Mouse (Mus musculus): Measurements from ENCODE around the gene Prkcb. TPM values are rescaled to one million over a fixed set of nuclear protein-coding genes. Genes with fewer than 3 reads are reported as not detected.

Gene Prkcb
- polyA plus RNA-seq, 1 experiment from 2014 or later: 12.7 TPM

- H3K9ac ChIP-seq (ENCODE audit: low read length): no peak overlapping the region
- no peaks in the 10 kb centered on the region for H3K27me3 ChIP-seq (ENCODE audit: control insufficient read depth, insufficient read depth, low read length)
- H3K9me3 ChIP-seq (replicated peaks; ENCODE audit: control insufficient read depth, low read length): no peaks in the 10 kb centered on the region
- no peak overlapping the region for H3K4me2 ChIP-seq (ENCODE audit: low read depth, low read length)
- 62% methylated on average over 4 of the region's 4 CpGs for WGBS
- ATAC-seq (ENCODE audit: insufficient read depth, low FRiP score): no peak
- peaks cover 7% of the 10 kb centered on the region; the same call in 1 of the 2 replicates for H3K4me1 ChIP-seq (ENCODE audit: control insufficient read depth, insufficient read depth, low read length)
- no peak overlapping the region for H3K4me3 ChIP-seq (replicated peaks; ENCODE audit: low read length)
- H3K27ac ChIP-seq (ENCODE audit: low read length): no peak overlapping the region
- no peaks in the 10 kb centered on the region for H3K36me3 ChIP-seq (ENCODE audit: control insufficient read depth, insufficient read depth, low read length)
These were observed 102.1 kb downstream of the Prkcb start for GRCm38 (mm10) chr7:122390683-122391082.

- peaks cover 7% of the 10 kb centered on the region; the same call in 1 of the 2 replicates for H3K4me1 ChIP-seq (ENCODE audit: control insufficient read depth, insufficient read depth, low read length)
- no peak for ATAC-seq (ENCODE audit: insufficient read depth, low FRiP score)
- no peaks in the 10 kb centered on the region for H3K27me3 ChIP-seq (ENCODE audit: control insufficient read depth, insufficient read depth, low read length)
- no peaks in the 10 kb centered on the region for H3K36me3 ChIP-seq (ENCODE audit: control insufficient read depth, insufficient read depth, low read length)
- H3K4me2 ChIP-seq (ENCODE audit: low read depth, low read length): no peak overlapping the region
- no peaks in the 10 kb centered on the region for H3K9me3 ChIP-seq (replicated peaks; ENCODE audit: control insufficient read depth, low read length)
- H3K4me3 ChIP-seq (replicated peaks; ENCODE audit: low read length): no peak overlapping the region
- no peak overlapping the region for H3K27ac ChIP-seq (ENCODE audit: low read length)
- 76% methylated on average over 3 of the region's 3 CpGs for WGBS
- no peak overlapping the region for H3K9ac ChIP-seq (ENCODE audit: low read length)
These were observed 102.8 kb downstream of the Prkcb start for GRCm38 (mm10) chr7:122391382-122391781.

GRCm38 (mm10) chr7:122393964-122394363 lies 105.4 kb downstream of the Prkcb start:
- ATAC-seq (ENCODE audit: insufficient read depth, low FRiP score): no peak
- Histone ChIP-seq H3K27me3 (ENCODE audit: control insufficient read depth, insufficient read depth, low read length) (no peaks in the 10 kb centered on the region), H3K27ac (ENCODE audit: low read length) (no peak overlapping the region), H3K4me3 (replicated peaks; ENCODE audit: low read length) (no peak overlapping the region), H3K4me2 (ENCODE audit: low read depth, low read length) (no peak overlapping the region), H3K9ac (ENCODE audit: low read length) (no peak overlapping the region), H3K9me3 (replicated peaks; ENCODE audit: control insufficient read depth, low read length) (no peaks in the 10 kb centered on the region), H3K36me3 (ENCODE audit: control insufficient read depth, insufficient read depth, low read length) (no peaks in the 10 kb centered on the region), H3K4me1 (ENCODE audit: control insufficient read depth, insufficient read depth, low read length) (peaks cover 7% of the 10 kb centered on the region; the same call in 1 of the 2 replicates)
- 54% methylated on average over 5 of the region's 5 CpGs for WGBS

GRCm38 (mm10) chr7:122395159-122395975 lies 106.8 kb downstream of the Prkcb start:
- no peak for ATAC-seq (ENCODE audit: insufficient read depth, low FRiP score)
- Histone ChIP-seq H3K4me3 (replicated peaks; ENCODE audit: low read length) (no peak overlapping the region), H3K4me1 (ENCODE audit: control insufficient read depth, insufficient read depth, low read length) (no peaks in the 10 kb centered on the region), H3K36me3 (ENCODE audit: control insufficient read depth, insufficient read depth, low read length) (no peaks in the 10 kb centered on the region), H3K27ac (ENCODE audit: low read length) (no peak overlapping the region), H3K4me2 (ENCODE audit: low read depth, low read length) (no peak overlapping the region), H3K9ac (ENCODE audit: low read length) (no peak overlapping the region), H3K27me3 (ENCODE audit: control insufficient read depth, insufficient read depth, low read length) (no peaks in the 10 kb centered on the region), H3K9me3 (replicated peaks; ENCODE audit: control insufficient read depth, low read length) (no peaks in the 10 kb centered on the region)
- 63% methylated on average over 7 of the region's 7 CpGs for WGBS

- H3K36me3 ChIP-seq (ENCODE audit: control insufficient read depth, insufficient read depth, low read length): no peaks in the 10 kb centered on the region
- no peak overlapping the region for H3K9ac ChIP-seq (ENCODE audit: low read length)
- H3K27me3 ChIP-seq (ENCODE audit: control insufficient read depth, insufficient read depth, low read length): no peaks in the 10 kb centered on the region
- 74% methylated on average over 5 of the region's 5 CpGs for WGBS
- H3K4me2 ChIP-seq (ENCODE audit: low read depth, low read length): no peak overlapping the region
- ATAC-seq (ENCODE audit: insufficient read depth, low FRiP score): no peak
- no peak overlapping the region for H3K4me3 ChIP-seq (replicated peaks; ENCODE audit: low read length)
- H3K27ac ChIP-seq (ENCODE audit: low read length): no peak overlapping the region
- no peaks in the 10 kb centered on the region for H3K9me3 ChIP-seq (replicated peaks; ENCODE audit: control insufficient read depth, low read length)
- H3K4me1 ChIP-seq (ENCODE audit: control insufficient read depth, insufficient read depth, low read length): no peaks in the 10 kb centered on the region
These were observed 107.4 kb downstream of the Prkcb start for GRCm38 (mm10) chr7:122395976-122396315.

GRCm38 (mm10) chr7:122397699-122398098 lies 109.1 kb downstream of the Prkcb start:
- ATAC-seq (ENCODE audit: insufficient read depth, low FRiP score): no peak
- no peaks in the 10 kb centered on the region for H3K9me3 ChIP-seq (replicated peaks; ENCODE audit: control insufficient read depth, low read length)
- H3K9ac ChIP-seq (ENCODE audit: low read length): no peak overlapping the region
- no peak overlapping the region for H3K27ac ChIP-seq (ENCODE audit: low read length)
- no peak overlapping the region for H3K4me2 ChIP-seq (ENCODE audit: low read depth, low read length)
- no peaks in the 10 kb centered on the region for H3K4me1 ChIP-seq (ENCODE audit: control insufficient read depth, insufficient read depth, low read length)
- H3K4me3 ChIP-seq (replicated peaks; ENCODE audit: low read length): no peak overlapping the region
- H3K27me3 ChIP-seq (ENCODE audit: control insufficient read depth, insufficient read depth, low read length): no peaks in the 10 kb centered on the region
- 79% methylated on average over 3 of the region's 3 CpGs for WGBS
- H3K36me3 ChIP-seq (ENCODE audit: control insufficient read depth, insufficient read depth, low read length): no peaks in the 10 kb centered on the region

GRCm38 (mm10) chr7:122402041-122402440 lies 113.5 kb downstream of the Prkcb start:
- H3K4me1 ChIP-seq (ENCODE audit: control insufficient read depth, insufficient read depth, low read length): peaks cover 7% of the 10 kb centered on the region; the same call in 1 of the 2 replicates
- H3K9me3 ChIP-seq (replicated peaks; ENCODE audit: control insufficient read depth, low read length): no peaks in the 10 kb centered on the region
- ATAC-seq (ENCODE audit: insufficient read depth, low FRiP score): no peak
- H3K27me3 ChIP-seq (ENCODE audit: control insufficient read depth, insufficient read depth, low read length): no peaks in the 10 kb centered on the region
- 83% methylated on average over 7 of the region's 7 CpGs for WGBS
- H3K4me3 ChIP-seq (replicated peaks; ENCODE audit: low read length): no peak overlapping the region
- H3K9ac ChIP-seq (ENCODE audit: low read length): no peak overlapping the region
- no peaks in the 10 kb centered on the region for H3K36me3 ChIP-seq (ENCODE audit: control insufficient read depth, insufficient read depth, low read length)
- H3K27ac ChIP-seq (ENCODE audit: low read length): no peak overlapping the region
- H3K4me2 ChIP-seq (ENCODE audit: low read depth, low read length): no peak overlapping the region

- H3K36me3 ChIP-seq (ENCODE audit: control insufficient read depth, insufficient read depth, low read length): no peaks in the 10 kb centered on the region
- H3K4me2 ChIP-seq (ENCODE audit: low read depth, low read length): no peak overlapping the region
- H3K4me3 ChIP-seq (replicated peaks; ENCODE audit: low read length): no peak overlapping the region
- whole genome bisulfite sequencing: 82% methylated on average over 4 of the region's 4 CpGs
- no peaks in the 10 kb centered on the region for H3K9me3 ChIP-seq (replicated peaks; ENCODE audit: control insufficient read depth, low read length)
- no peaks in the 10 kb centered on the region for H3K27me3 ChIP-seq (ENCODE audit: control insufficient read depth, insufficient read depth, low read length)
- H3K4me1 ChIP-seq (ENCODE audit: control insufficient read depth, insufficient read depth, low read length): peaks cover 7% of the 10 kb centered on the region; the same call in 1 of the 2 replicates
- no peak overlapping the region for H3K27ac ChIP-seq (ENCODE audit: low read length)
- ATAC-seq (ENCODE audit: insufficient read depth, low FRiP score): no peak
- H3K9ac ChIP-seq (ENCODE audit: low read length): no peak overlapping the region
These were observed 114.8 kb downstream of the Prkcb start for GRCm38 (mm10) chr7:122403343-122403742.

GRCm38 (mm10) chr7:122404571-122405393 lies 116.2 kb downstream of the Prkcb start:
- WGBS: 1% methylated on average over 21 of the region's 21 CpGs

More at GRCm38 (mm10) chr7:122404571-122405393, 116.2 kb downstream of the Prkcb start:
- Histone ChIP-seq H3K27me3 (ENCODE audit: control insufficient read depth, insufficient read depth, low read length) (no peaks in the 10 kb centered on the region), H3K4me2 (ENCODE audit: low read depth, low read length) (peak overlapping the region; percentile 42), H3K4me3 (replicated peaks; ENCODE audit: low read length) (no peak overlapping the region), H3K36me3 (ENCODE audit: control insufficient read depth, insufficient read depth, low read length) (no peaks in the 10 kb centered on the region), H3K9me3 (replicated peaks; ENCODE audit: control insufficient read depth, low read length) (no peaks in the 10 kb centered on the region), H3K27ac (ENCODE audit: low read length) (peak overlapping the region; percentile 47), H3K4me1 (ENCODE audit: control insufficient read depth, insufficient read depth, low read length) (peaks cover 7% of the 10 kb centered on the region; the same call in 1 of the 2 replicates), H3K9ac (ENCODE audit: low read length) (peak overlapping the region; percentile 43)
- ATAC-seq (ENCODE audit: insufficient read depth, low FRiP score): peak; percentile 75; the same call in 1 of the 2 replicates
